Mouse (Mus musculus) C2C12 (cell line): ENCODE data around the gene Tob2. TPM values are rescaled to one million over a fixed set of nuclear protein-coding genes. Genes with fewer than 3 reads are reported as not detected.
A peak's percentile ranks its signal among the peaks of the same experiment; 100 is the strongest.

Experiments used
- H3K27me3 ChIP-seq: one replicate; pipeline ENCODE4 v1.6.1; 2011; ENCODE audit not compliant: control insufficient read depth, insufficient read depth, insufficient read length
- H3K36me3 ChIP-seq: one replicate; pipeline ENCODE4 v1.6.1; 2011; ENCODE audit not compliant: control insufficient read depth, insufficient read depth
- H3K4me3 ChIP-seq: one replicate; pipeline ENCODE4 v1.5.1; 2011; ENCODE audit warnings: mild to moderate bottlenecking, control low read depth; ENCODE audit not compliant: poor library complexity, insufficient read depth, severe bottlenecking
- H3K79me2 ChIP-seq: one replicate; pipeline ENCODE4 v1.6.1; 2011; ENCODE audit not compliant: control insufficient read depth, insufficient read depth
- H3K79me3 ChIP-seq: one replicate; pipeline ENCODE4 v1.6.1; 2011; ENCODE audit warnings: low read depth, control low read depth
- H3ac ChIP-seq: one replicate; pipeline ENCODE3; 2011; ENCODE audit warnings: low read depth; ENCODE audit not compliant: control insufficient read depth, insufficient read length
- CEBPB ChIP-seq: IDR thresholded peaks from one replicate; pipeline ENCODE4 v1.6.1; 2011; ENCODE audit warnings: low read depth, mild to moderate bottlenecking, control low read depth, moderate library complexity
- CTCF ChIP-seq: IDR thresholded peaks from one replicate; pipeline ENCODE4 v1.5.1; 2011; ENCODE audit not compliant: control insufficient read depth, insufficient read depth, insufficient read length
- FOSL1 ChIP-seq: IDR thresholded peaks from one replicate; pipeline ENCODE4 v1.8.0; 2011; ENCODE audit warnings: mild to moderate bottlenecking, low read length; ENCODE audit not compliant: poor library complexity, insufficient read depth, severe bottlenecking
- MAX ChIP-seq: IDR thresholded peaks from one replicate; pipeline ENCODE4 v1.6.1; 2011; ENCODE audit warnings: mild to moderate bottlenecking, control low read depth
- MYOD1 ChIP-seq: IDR thresholded peaks from one replicate; pipeline ENCODE4 v1.6.1; 2011; ENCODE audit warnings: low read depth; ENCODE audit not compliant: control insufficient read depth, insufficient read length
- MYOG ChIP-seq: IDR thresholded peaks from one replicate; pipeline ENCODE4 v1.6.1; 2011; ENCODE audit not compliant: control insufficient read depth, insufficient read length; ENCODE audit errors: extremely low read depth
- USF1 ChIP-seq: IDR thresholded peaks from one replicate; pipeline ENCODE4 v1.6.1; 2011; ENCODE audit warnings: low read depth, mild to moderate bottlenecking, control low read depth, moderate library complexity
- polyA plus RNA-seq: library from polyadenylated mRNA; unstranded; fragments of >200 nt; fragmentation: generic; extraction: Trizol; gene quantifications from one replicate; pipeline ENCODE4 v1.2.1, GENCODE M21; 2012; ENCODE audit warnings: missing spikeins

Gene Tob2
- polyA plus RNA-seq, 1 experiment, result 37.5 TPM

DNA sequence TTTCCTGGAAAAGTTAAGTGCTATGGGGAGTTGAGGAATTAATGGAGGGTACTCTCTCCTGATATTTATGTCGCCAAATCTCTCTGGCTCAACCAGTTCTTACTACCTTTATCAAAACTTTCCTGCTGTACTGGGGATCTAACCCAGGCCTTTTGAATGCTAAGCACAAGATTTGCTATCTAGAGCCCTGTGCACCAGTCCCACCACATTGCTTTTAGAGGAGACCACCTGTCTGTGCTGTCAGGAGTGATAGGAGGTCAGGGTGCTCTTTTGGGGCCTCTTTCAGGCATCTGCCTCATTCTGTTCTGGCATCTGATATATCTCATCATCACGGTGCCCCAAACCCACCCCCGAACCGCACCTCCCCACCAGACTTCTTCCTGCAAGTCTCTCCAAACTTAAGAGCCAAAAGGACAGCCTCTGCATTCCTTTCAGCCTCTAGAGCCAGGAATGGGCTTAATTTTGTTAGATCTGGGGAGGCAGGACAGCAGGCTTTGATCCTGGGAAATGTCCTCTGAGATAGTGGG, 55.1 kb downstream of the Tob2 start:
- Histone ChIP-seq H3K4me3 (no peak overlapping the region), H3K79me2 (no peaks in the 10 kb centered on the region), H3ac (no peak overlapping the region), H3K27me3 (no peaks in the 10 kb centered on the region), H3K36me3 (no peaks in the 10 kb centered on the region), H3K79me3 (no peaks in the 10 kb centered on the region)
- TF ChIP-seq FOSL1 (no peak), MYOG (no peak), CTCF (no peak)

DNA sequence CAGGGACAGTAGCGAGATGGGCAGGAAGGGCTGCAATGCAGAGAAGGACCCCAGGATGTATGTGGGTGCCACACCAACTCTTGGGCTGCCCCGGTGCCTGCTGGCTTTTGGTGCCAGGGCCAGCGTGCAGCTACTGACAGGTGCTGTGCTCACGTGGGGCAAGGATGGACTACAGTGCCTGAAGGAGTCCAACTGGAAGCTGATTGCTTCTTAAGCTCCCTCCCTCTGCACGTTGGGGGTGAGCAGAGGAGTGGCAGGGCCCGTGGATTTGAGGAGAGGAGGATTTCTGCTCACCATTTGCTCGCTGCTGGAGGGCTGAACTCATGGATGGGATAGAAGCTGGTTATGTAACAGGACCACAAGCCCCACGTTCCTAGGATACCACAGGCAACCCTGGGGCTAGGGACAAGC, 55.6 kb downstream of the Tob2 start:
- Histone ChIP-seq H3K4me3 (no peak overlapping the region), H3K27me3 (no peaks in the 10 kb centered on the region), H3K36me3 (no peaks in the 10 kb centered on the region), H3K79me2 (no peaks in the 10 kb centered on the region), H3ac (peak overlapping the region; percentile 1), H3K79me3 (no peaks in the 10 kb centered on the region)
- TF ChIP-seq USF1, result peak; percentile 8
- no peak for TF ChIP-seq MYOG

DNA sequence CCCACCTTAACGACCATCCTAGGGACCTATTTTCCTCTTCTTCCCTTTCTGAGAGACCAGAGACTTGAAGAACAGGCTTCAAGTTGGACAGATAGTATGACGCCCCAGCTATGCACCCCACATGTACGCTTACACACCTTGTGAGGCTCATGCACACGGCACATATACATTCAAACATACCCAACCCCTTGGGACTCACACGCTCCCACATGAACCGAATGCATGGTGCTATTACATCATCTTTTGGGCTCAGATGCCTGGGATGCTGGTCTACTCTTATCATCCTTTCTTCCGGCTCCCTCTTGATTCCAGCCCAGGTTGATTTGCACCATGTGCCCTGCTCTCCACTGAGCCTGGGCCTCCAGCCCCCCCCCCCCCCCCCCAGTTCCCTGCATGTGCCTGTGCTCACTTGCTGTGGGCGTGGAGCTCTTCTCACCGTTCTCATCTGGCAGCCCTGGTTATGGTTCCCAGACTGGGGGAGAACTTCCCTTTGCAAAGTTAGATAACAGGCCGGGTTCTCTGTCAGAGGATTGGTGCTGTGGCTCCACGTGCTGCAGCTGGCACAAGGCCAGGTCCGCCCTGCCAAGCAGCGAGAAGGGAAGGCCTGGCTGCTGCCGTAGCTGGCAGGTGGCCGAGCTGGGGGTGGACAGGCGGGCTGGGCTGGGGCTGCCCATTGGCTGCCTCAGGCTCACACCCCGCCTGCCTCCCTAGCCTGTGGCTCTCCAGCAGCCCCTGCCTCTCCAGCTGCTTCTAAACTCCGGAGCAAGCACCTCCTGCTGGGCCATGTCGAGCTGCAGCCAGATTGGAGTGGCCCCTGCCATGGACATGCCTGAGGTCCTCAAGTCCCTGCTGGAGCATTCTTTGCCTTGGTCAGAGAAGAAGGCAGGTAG, 56.4 kb downstream of the Tob2 start, which contains the start of gene Tef:
TSS of gene Tef (plus strand) at position 421 of the 890 bp plus-strand sequence.
- H3K4me3 ChIP-seq, result no peak within 1 kb of the TSS
- peak within 1 kb of the TSS; percentile 1 for H3ac ChIP-seq
- H3K79me3 ChIP-seq, result no peaks in the 10 kb centered on the region
- no peaks in the 10 kb centered on the region for H3K79me2 ChIP-seq
- no peaks in the 10 kb centered on the region for H3K36me3 ChIP-seq
- TF ChIP-seq MAX, result peak; percentile 96
- TF ChIP-seq USF1, result peak; percentile 98
- peak; percentile 24 for TF ChIP-seq CEBPB
- TF ChIP-seq CTCF, result no peak
- TF ChIP-seq MYOD1, result no peak
- TF ChIP-seq FOSL1, result no peak
- no peak for TF ChIP-seq MYOG
- H3K27me3 ChIP-seq, result no peaks in the 10 kb centered on the region

DNA sequence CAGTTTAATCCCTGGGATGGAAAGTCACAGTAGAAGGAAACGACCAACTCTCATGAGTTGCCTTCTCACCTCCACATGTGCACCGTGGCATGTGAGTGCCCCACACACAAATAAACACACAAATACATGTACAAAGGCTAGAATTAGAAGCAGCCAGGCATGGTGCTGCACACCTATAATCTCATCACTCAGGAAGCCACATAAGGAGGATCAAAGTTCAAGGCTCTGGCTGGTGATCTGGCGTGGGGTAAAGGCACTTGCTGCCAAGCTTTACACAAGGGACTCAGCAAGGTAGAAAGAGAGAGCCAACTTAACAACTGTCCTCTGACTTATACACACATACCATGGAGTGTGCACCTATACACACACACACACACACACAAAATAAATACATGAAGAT, 58.2 kb downstream of the Tob2 start:
- TF ChIP-seq MYOD1, result no peak
- TF ChIP-seq USF1, result no peak
- TF ChIP-seq CTCF, result no peak
- no peak for TF ChIP-seq MYOG
- no peak for TF ChIP-seq FOSL1
- no peak for TF ChIP-seq MAX
- no peak for TF ChIP-seq CEBPB
- H3K79me3 ChIP-seq, result no peaks in the 10 kb centered on the region
- no peak overlapping the region for H3K4me3 ChIP-seq
- H3K27me3 ChIP-seq, result no peaks in the 10 kb centered on the region
- no peaks in the 10 kb centered on the region for H3K79me2 ChIP-seq
- H3ac ChIP-seq, result no peak overlapping the region
- H3K36me3 ChIP-seq, result no peaks in the 10 kb centered on the region

DNA sequence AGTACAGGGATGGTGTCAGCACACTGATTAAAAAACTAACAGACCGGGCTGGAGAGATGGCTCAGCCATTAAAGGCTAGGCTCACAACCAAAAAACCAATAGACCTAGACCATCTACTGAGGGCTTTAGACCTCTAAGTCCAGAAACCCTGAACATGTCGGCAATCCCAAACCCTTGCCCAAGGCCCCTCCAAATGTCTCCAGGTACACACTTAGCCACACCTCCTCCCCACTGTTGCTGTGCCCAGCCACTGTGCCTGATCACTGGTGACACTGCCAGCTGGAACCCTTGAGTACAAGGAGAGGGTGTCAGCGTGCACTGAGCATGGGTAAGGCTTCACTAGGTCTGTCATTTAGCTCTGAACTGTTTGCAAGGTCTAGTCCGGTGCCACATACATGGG, 60.2 kb downstream of the Tob2 start:
- H3K36me3 ChIP-seq, result no peaks in the 10 kb centered on the region
- H3ac ChIP-seq, result no peak overlapping the region
- TF ChIP-seq FOSL1 (no peak), CTCF (no peak), MYOG (no peak), MYOD1 (no peak), USF1 (no peak), CEBPB (no peak)
- no peak overlapping the region for H3K4me3 ChIP-seq
- no peaks in the 10 kb centered on the region for H3K79me3 ChIP-seq
- H3K27me3 ChIP-seq, result no peaks in the 10 kb centered on the region
- no peaks in the 10 kb centered on the region for H3K79me2 ChIP-seq

Other genes starting within 250 kb of the Tob2 start
- gene L3mbtl2, start 194.9 kb downstream of the Tob2 start, polyA plus RNA-seq, result 34.8 TPM
- 1.5 TPM for gene Chadl, start 161.5 kb downstream of the Tob2 start, polyA plus RNA-seq
- gene Zc3h7b, start 113.7 kb downstream of the Tob2 start, polyA plus RNA-seq, result 46.9 TPM
- gene Rangap1, start 113.3 kb downstream of the Tob2 start, polyA plus RNA-seq, result 233 TPM
- gene Tef, start 56.4 kb downstream of the Tob2 start, polyA plus RNA-seq, result 32.6 TPM
- gene Phf5a, start 13.1 kb upstream of the Tob2 start, polyA plus RNA-seq, result 156 TPM
- gene Aco2, start 13.5 kb upstream of the Tob2 start, polyA plus RNA-seq, result 368 TPM
- gene Polr3h, start 67.4 kb upstream of the Tob2 start, polyA plus RNA-seq, result 164 TPM
- 1.7 TPM for gene Csdc2, start 78.0 kb upstream of the Tob2 start, polyA plus RNA-seq
- gene Pmm1, start 102.1 kb upstream of the Tob2 start, polyA plus RNA-seq, result 66.6 TPM
- gene 1700029P11Rik, start 121.7 kb upstream of the Tob2 start, polyA plus RNA-seq, result not detected
- gene Xrcc6, start 129.0 kb upstream of the Tob2 start, polyA plus RNA-seq, result 53.7 TPM
- 56.6 TPM for gene Desi1, start 175.1 kb upstream of the Tob2 start, polyA plus RNA-seq
- 238 TPM for gene Snu13, start 188.8 kb upstream of the Tob2 start, polyA plus RNA-seq
- gene 4930407I10Rik, start 200.4 kb upstream of the Tob2 start, polyA plus RNA-seq, result not detected
- gene Mei1, start 211.2 kb upstream of the Tob2 start, polyA plus RNA-seq, result not detected